Mouse (Mus musculus) neural tube, embryonic 13.5 days (tissue): ENCODE measurements around the gene Bet1. TPM values are rescaled to one million over a fixed set of nuclear protein-coding genes. Genes with fewer than 3 reads are reported as not detected.
A peak's percentile ranks its signal among the peaks of the same experiment; 100 is the strongest.

Experiments
- ATAC-seq: fragments of 200-750 bp; cut with Nextera tagmentation; 2 replicates; pipeline ENCODE4 v1.8.0; 2017; ENCODE audit warnings: low read depth, mild to moderate bottlenecking, moderate TSS enrichment, moderate library complexity
- H3K27ac ChIP-seq: fragments of 300-500 bp; sonication (generic); replicated peaks from 2 replicates; pipeline ENCODE4 v1.5.1; 2015; ENCODE audit warnings: moderate library complexity, mild to moderate bottlenecking, inconsistent platforms
- H3K27me3 ChIP-seq: fragments of 300-500 bp; sonication (generic); 2 replicates; pipeline ENCODE4 v1.6.1; 2015; ENCODE audit warnings: mild to moderate bottlenecking, inconsistent platforms
- H3K36me3 ChIP-seq: fragments of 300-500 bp; sonication (generic); 2 replicates; pipeline ENCODE4 v1.6.1; 2015; ENCODE audit warnings: mild to moderate bottlenecking, inconsistent platforms
- H3K4me1 ChIP-seq: fragments of 300-500 bp; sonication (generic); replicated peaks from 2 replicates; pipeline ENCODE4 v1.6.1; 2015; ENCODE audit warnings: inconsistent platforms
- H3K4me2 ChIP-seq: fragments of 300-500 bp; sonication (generic); 2 replicates; pipeline ENCODE4 v1.6.1; 2015; ENCODE audit warnings: inconsistent platforms, mild to moderate bottlenecking, moderate library complexity
- H3K4me3 ChIP-seq: fragments of 300-500 bp; sonication (generic); 2 replicates; pipeline ENCODE4 v1.5.1; 2015; ENCODE audit warnings: mild to moderate bottlenecking, inconsistent platforms
- H3K9ac ChIP-seq: fragments of 300-500 bp; sonication (generic); 2 replicates; pipeline ENCODE4 v1.6.1; 2015; ENCODE audit warnings: moderate library complexity, mild to moderate bottlenecking, inconsistent platforms
- H3K9me3 ChIP-seq: fragments of 300-500 bp; sonication (generic); 2 replicates; pipeline ENCODE4 v1.6.1; 2016; ENCODE audit warnings: inconsistent platforms
- WGBS: fragments of 180-500 bp; shearing (Covaris S2); methylation state at CpG from one replicate; pipeline ENCODE4 v1.1.7; 2015; 5-methylcytosine and 5-hydroxymethylcytosine counted together
- polyA plus RNA-seq: library from polyadenylated mRNA; unstranded; fragments of >200 nt; fragmentation: Nextera tagmentation; extraction: Ambion mirVana; gene quantifications from 2 replicates; pipeline ENCODE4 v1.2.1, GENCODE M21; 2015

The Bet1 gene
- 40.3 and 40.8 TPM in 2 replicates for polyA plus RNA-seq

GRCm38 (mm10) chr6:4086663-4087454, at the start of gene Bet1:
Gene Bet1 (minus strand): TSS chr6:4086972.
- Histone ChIP-seq H3K4me3 (peak within 1 kb of the TSS; percentile 77), H3K4me1 (peaks cover 9% of the 10 kb centered on the region), H3K4me2 (peak within 1 kb of the TSS; percentile 60), H3K36me3 (no peaks in the 10 kb centered on the region; the same call in 1 of the 2 replicates), H3K9me3 (no peaks in the 10 kb centered on the region), H3K27me3 (no peaks in the 10 kb centered on the region), H3K27ac (no peak within 1 kb of the TSS), H3K9ac (peak within 1 kb of the TSS; percentile 72)
- 1% methylated on average over 24 of the region's 24 CpGs for WGBS
- peak; percentile 100 for ATAC-seq

GRCm38 (mm10) chr6:4132239-4132638, 45.5 kb upstream of the Bet1 start:
- no peak overlapping the region for H3K9ac ChIP-seq
- H3K4me1 ChIP-seq, result 0 out of 2 replicates have a peak, but pooled peaks cover 3% of the 10 kb centered on the region
- ATAC-seq, result no peak
- H3K36me3 ChIP-seq, result no peaks in the 10 kb centered on the region
- no peak overlapping the region for H3K27ac ChIP-seq
- WGBS, result 75% methylated on average over 7 of the region's 7 CpGs
- H3K9me3 ChIP-seq, result no peaks in the 10 kb centered on the region
- H3K4me2 ChIP-seq, result no peak overlapping the region
- H3K27me3 ChIP-seq, result no peaks in the 10 kb centered on the region
- H3K4me3 ChIP-seq, result no peak overlapping the region

- H3K4me1 ChIP-seq, result 0 out of 2 replicates have a peak, but pooled peaks cover 3% of the 10 kb centered on the region
- H3K36me3 ChIP-seq, result no peaks in the 10 kb centered on the region
- H3K9me3 ChIP-seq, result no peaks in the 10 kb centered on the region
- WGBS, result 49% methylated on average over 2 of the region's 2 CpGs
- H3K4me3 ChIP-seq, result no peak overlapping the region
- no peaks in the 10 kb centered on the region for H3K27me3 ChIP-seq
- ATAC-seq, result no peak
- H3K27ac ChIP-seq, result no peak overlapping the region
- H3K9ac ChIP-seq, result no peak overlapping the region
- H3K4me2 ChIP-seq, result no peak overlapping the region
Measured at GRCm38 (mm10) chr6:4131149-4131548, 44.4 kb upstream of the Bet1 start.

GRCm38 (mm10) chr6:4118611-4119010, 31.8 kb upstream of the Bet1 start:
- no peak for ATAC-seq
- Histone ChIP-seq H3K9ac (no peak overlapping the region), H3K27ac (no peak overlapping the region), H3K4me2 (no peak overlapping the region), H3K4me3 (no peak overlapping the region), H3K4me1 (no peaks in the 10 kb centered on the region), H3K9me3 (no peaks in the 10 kb centered on the region), H3K27me3 (no peaks in the 10 kb centered on the region), H3K36me3 (no peaks in the 10 kb centered on the region)
- WGBS, result 88% methylated on average over 1 of the region's 1 CpGs

- H3K9ac ChIP-seq, result no peak overlapping the region
- no peaks in the 10 kb centered on the region for H3K9me3 ChIP-seq
- peaks cover 5% of the 10 kb centered on the region for H3K4me1 ChIP-seq
- ATAC-seq, result no peak
- no peak overlapping the region for H3K4me2 ChIP-seq
- H3K27me3 ChIP-seq, result no peaks in the 10 kb centered on the region
- H3K36me3 ChIP-seq, result no peaks in the 10 kb centered on the region
- WGBS, result 80% methylated on average over 2 of the region's 2 CpGs
- H3K27ac ChIP-seq, result no peak overlapping the region
- H3K4me3 ChIP-seq, result no peak overlapping the region
Measured at GRCm38 (mm10) chr6:4090423-4090822, 3.7 kb upstream of the Bet1 start.

- H3K9ac ChIP-seq, result no peak overlapping the region
- no peaks in the 10 kb centered on the region for H3K4me1 ChIP-seq
- no peaks in the 10 kb centered on the region for H3K9me3 ChIP-seq
- no peaks in the 10 kb centered on the region for H3K36me3 ChIP-seq
- no peak overlapping the region for H3K4me3 ChIP-seq
- ATAC-seq, result no peak
- no peak overlapping the region for H3K4me2 ChIP-seq
- no peaks in the 10 kb centered on the region for H3K27me3 ChIP-seq
- H3K27ac ChIP-seq, result no peak overlapping the region
- WGBS, result 90% methylated on average over 6 of the region's 6 CpGs
Measured at GRCm38 (mm10) chr6:4072281-4072680, 14.5 kb downstream of the Bet1 start.

- H3K4me2 ChIP-seq, result no peak overlapping the region
- H3K36me3 ChIP-seq, result no peaks in the 10 kb centered on the region
- H3K9ac ChIP-seq, result no peak overlapping the region
- no peaks in the 10 kb centered on the region for H3K4me1 ChIP-seq
- no peaks in the 10 kb centered on the region for H3K9me3 ChIP-seq
- no peak overlapping the region for H3K4me3 ChIP-seq
- no peaks in the 10 kb centered on the region for H3K27me3 ChIP-seq
- H3K27ac ChIP-seq, result no peak overlapping the region
- ATAC-seq, result no peak
Measured at GRCm38 (mm10) chr6:4069714-4070113, 17.1 kb downstream of the Bet1 start.

- H3K4me3 ChIP-seq, result no peak overlapping the region
- no peaks in the 10 kb centered on the region for H3K36me3 ChIP-seq
- no peaks in the 10 kb centered on the region for H3K9me3 ChIP-seq
- ATAC-seq, result no peak
- H3K27ac ChIP-seq, result no peak overlapping the region
- H3K4me1 ChIP-seq, result no peaks in the 10 kb centered on the region
- no peaks in the 10 kb centered on the region for H3K27me3 ChIP-seq
- WGBS, result 93% methylated on average over 4 of the region's 4 CpGs
- H3K4me2 ChIP-seq, result no peak overlapping the region
- H3K9ac ChIP-seq, result no peak overlapping the region
Measured at GRCm38 (mm10) chr6:4054387-4054786, 32.4 kb downstream of the Bet1 start.

- WGBS, result 68% methylated on average over 1 of the region's 1 CpGs
- H3K4me1 ChIP-seq, result no peaks in the 10 kb centered on the region
- H3K9me3 ChIP-seq, result no peaks in the 10 kb centered on the region
- ATAC-seq, result no peak
- no peak overlapping the region for H3K4me2 ChIP-seq
- no peaks in the 10 kb centered on the region for H3K27me3 ChIP-seq
- H3K4me3 ChIP-seq, result no peak overlapping the region
- H3K9ac ChIP-seq, result no peak overlapping the region
- no peak overlapping the region for H3K27ac ChIP-seq
- no peaks in the 10 kb centered on the region for H3K36me3 ChIP-seq
Measured at GRCm38 (mm10) chr6:4052843-4053242, 33.9 kb downstream of the Bet1 start.

GRCm38 (mm10) chr6:4047200-4047599, 39.6 kb downstream of the Bet1 start:
- no peak overlapping the region for H3K4me3 ChIP-seq

GRCm38 (mm10) chr6:4041821-4042220, 45.0 kb downstream of the Bet1 start:
- no peaks in the 10 kb centered on the region for H3K27me3 ChIP-seq
- ATAC-seq, result no peak
- no peak overlapping the region for H3K4me3 ChIP-seq

More at GRCm38 (mm10) chr6:4047200-4047599, 39.6 kb downstream of the Bet1 start:
- Histone ChIP-seq H3K27ac (no peak overlapping the region), H3K9me3 (no peaks in the 10 kb centered on the region), H3K9ac (no peak overlapping the region), H3K4me1 (no peaks in the 10 kb centered on the region), H3K36me3 (no peaks in the 10 kb centered on the region), H3K27me3 (no peaks in the 10 kb centered on the region), H3K4me2 (no peak overlapping the region)
- 94% methylated on average over 1 of the region's 1 CpGs for WGBS
- no peak for ATAC-seq

GRCm38 (mm10) chr6:4030956-4031355, 55.8 kb downstream of the Bet1 start:
- Histone ChIP-seq H3K27me3 (no peaks in the 10 kb centered on the region), H3K9me3 (no peaks in the 10 kb centered on the region), H3K4me3 (no peak overlapping the region), H3K4me1 (no peaks in the 10 kb centered on the region), H3K36me3 (no peaks in the 10 kb centered on the region), H3K9ac (no peak overlapping the region), H3K4me2 (no peak overlapping the region), H3K27ac (no peak overlapping the region)
- no peak for ATAC-seq
- 78% methylated on average over 3 of the region's 3 CpGs for WGBS

More at GRCm38 (mm10) chr6:4041821-4042220, 45.0 kb downstream of the Bet1 start:
- Histone ChIP-seq H3K27ac (no peak overlapping the region), H3K4me1 (no peaks in the 10 kb centered on the region), H3K9ac (no peak overlapping the region), H3K36me3 (no peaks in the 10 kb centered on the region), H3K9me3 (no peaks in the 10 kb centered on the region), H3K4me2 (no peak overlapping the region)
- 87% methylated on average over 1 of the region's 1 CpGs for WGBS
